Mouse (Mus musculus): Measurements from ENCODE around the gene Meis3.

- TF ChIP-seq POLR2A (IDR thresholded peaks at IDR 0.05; ENCODE audit: extremely low read depth, insufficient read depth, low read length) (no peak), CTCF (IDR thresholded peaks at IDR 0.05; ENCODE audit: extremely low read depth, insufficient read depth, low read length) (no peak)
Observed at GRCm38 (mm10) chr7:16146489-16147410, 28.1 kb upstream of the Meis3 start.
